Mouse (Mus musculus) embryonic stem cell, embryonic (primary cell): ENCODE data around the gene Eno1.

Experiments
- CTCF ChIA-PET, 4 experiments: fragments of 300-600 bp in 2 of 4; fragments of 350-600 bp in 2 of 4; sonication (Branson Sonifier 250); formaldehyde crosslinking; loops; one replicate each; lab custom pipeline; 2022; ENCODE audit warnings: inconsistent platforms in 2 of 4; lab: Charles Lee
- POLR2A ChIA-PET, 4 experiments: fragments of 300-600 bp in 2 of 4; fragments of 350-600 bp in 2 of 4; sonication (Branson Sonifier 250); formaldehyde crosslinking; loops; one replicate each; lab custom pipeline; 2022; ENCODE audit warnings: antibody characterized with exemption in 4 of 4, inconsistent platforms in 1 of 4; lab: Charles Lee

The Eno1 gene

DNA sequence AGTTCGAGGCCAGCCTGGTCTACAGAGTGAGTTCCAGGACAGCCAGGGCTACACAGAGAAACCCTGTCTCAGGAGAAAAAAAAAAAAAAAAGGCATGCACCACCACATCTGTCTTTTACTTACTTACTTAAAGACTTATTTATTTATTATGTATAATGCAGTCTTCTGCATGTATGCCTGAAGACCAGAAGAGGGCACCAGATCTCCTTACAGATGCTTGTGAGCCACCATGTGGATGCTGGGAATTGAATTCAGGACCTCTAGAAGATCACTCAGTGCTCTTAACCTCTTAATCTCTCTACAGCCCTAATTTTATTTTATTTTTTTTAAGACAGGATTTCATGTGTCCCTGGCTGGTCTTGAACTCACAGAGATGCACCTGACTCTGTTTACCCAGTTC lies 18.6 kb upstream of the Eno1 start:
- CTCF ChIA-PET: no interaction called here
- POLR2A ChIA-PET: interaction anchor here in 1 of 4 experiments (5.6 to 6.3 kb wide), 2 partner anchors 18 to 27 kb away, joined by 66 to 113 read pairs; partner anchors contain the start of gene Eno1

DNA sequence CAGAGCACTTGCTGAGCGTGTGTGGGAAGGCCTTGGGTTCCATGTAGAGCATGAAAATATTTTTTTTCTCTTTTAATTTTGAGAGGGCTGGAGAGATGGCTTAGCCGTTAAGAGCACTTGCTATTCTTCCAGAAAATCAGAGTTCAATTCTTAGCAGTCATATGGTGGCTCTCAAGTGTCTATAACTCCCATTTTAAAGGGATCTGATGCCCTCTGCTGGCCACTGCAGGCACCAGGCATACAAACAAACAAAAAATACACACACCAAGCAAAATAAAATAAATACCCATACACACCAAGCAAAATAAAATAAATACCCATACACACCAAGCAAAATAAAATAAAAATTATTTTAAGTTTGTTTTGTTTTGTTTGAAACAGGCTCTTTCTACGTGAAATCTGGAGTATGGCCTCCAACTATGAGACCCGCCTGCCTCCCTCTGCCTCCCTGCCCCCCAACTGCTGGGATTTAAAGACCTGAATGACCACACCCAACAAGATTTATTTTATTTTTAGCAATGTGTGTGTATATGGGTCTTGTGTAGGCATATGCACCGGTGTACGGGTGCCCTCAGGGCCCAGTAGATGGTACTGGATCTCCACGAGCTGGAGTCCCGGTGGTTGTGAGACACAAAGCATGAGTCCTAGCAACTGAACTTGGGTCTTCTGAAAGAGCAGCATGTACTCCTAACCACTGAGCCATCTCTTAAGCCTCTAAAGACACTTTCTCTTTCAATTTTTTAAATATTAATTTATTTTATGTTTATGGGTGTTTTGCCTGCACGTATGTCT lies 16.8 kb upstream of the Eno1 start:
- ChIA-PET POLR2A (interaction anchor here in 2 of 4 experiments (1.1 to 6.3 kb wide), 14 partner anchors 11 to 169 kb away, joined by 3 to 113 read pairs (median 8); partner anchors contain the start of gene Eno1 (in 2 of the 2)), CTCF (interaction anchor here (0.6 to 3.9 kb wide), 22 partner anchors 7 to 83 kb away, joined by 3 to 31 read pairs (median 4); partner anchors contain the start of gene Car6 (in 1 of the 4))

DNA sequence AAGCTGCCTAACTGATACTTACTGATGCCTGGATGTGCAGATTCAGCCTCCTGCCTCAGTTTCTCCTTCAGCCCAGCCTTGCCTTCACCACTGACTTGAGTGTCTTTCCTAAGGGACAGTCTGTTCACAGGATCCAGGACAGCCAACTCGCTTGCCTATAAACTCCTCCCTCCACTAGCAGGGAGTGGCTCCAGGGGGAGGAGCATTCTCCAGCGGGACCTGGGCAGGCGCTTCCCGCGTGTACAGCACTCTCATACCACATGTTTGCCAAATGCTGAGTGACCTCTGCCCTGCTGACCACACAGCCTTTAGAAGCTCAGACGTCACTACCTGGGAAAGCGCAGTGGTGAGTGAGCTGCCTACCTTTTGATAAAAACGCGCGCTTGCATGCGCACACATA lies 15.9 kb upstream of the Eno1 start:
- CTCF ChIA-PET: interaction anchor here (0.6 to 3.9 kb wide), 22 partner anchors 8 to 84 kb away, joined by 3 to 31 read pairs (median 4); no protein-coding TSS in a partner anchor
- POLR2A ChIA-PET: interaction anchor here (0.6 to 6.3 kb wide), 27 partner anchors 8 to 170 kb away, joined by 3 to 113 read pairs (median 4); partner anchors contain the start of gene Eno1 (in 2 of the 4)

DNA sequence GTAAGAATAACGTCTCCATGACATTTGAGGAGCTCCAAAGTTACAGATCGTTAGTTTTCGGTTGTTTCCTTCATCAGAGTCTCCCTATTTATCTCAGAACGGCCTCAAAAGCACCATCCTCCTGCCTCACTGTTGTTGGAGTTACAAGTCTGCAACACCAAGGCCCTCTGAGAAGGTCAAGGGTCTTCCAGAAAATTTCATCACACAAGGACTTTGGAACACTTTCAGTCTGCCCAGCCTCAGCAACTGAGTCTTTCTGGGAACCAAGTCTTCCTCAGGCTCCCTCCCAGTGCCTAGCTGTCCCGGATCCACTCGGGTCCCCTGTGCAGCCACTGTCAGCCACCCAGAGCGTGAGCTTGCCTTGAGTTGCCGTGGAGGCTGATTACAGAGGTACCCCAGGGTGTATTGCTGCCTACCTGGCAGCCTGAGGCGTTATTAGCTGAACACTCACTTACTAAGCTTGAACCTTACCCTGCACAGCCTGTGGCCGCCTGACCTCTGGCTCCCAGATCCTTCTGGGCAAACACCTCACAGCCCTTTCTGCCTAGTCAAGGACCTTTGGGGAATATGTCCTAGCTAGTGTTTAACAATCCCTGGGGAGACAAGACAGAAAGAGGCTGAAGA lies 15.4 kb upstream of the Eno1 start:
- ChIA-PET CTCF (interaction anchor here (0.7 to 3.9 kb wide), 25 partner anchors 9 to 757 kb away, joined by 3 to 31 read pairs (median 4); no protein-coding TSS in a partner anchor), POLR2A (interaction anchor here (0.6 to 6.3 kb wide), 31 partner anchors 8 to 170 kb away, joined by 3 to 113 read pairs (median 4); partner anchors contain the start of gene Eno1 (in 2 of the 4))

DNA sequence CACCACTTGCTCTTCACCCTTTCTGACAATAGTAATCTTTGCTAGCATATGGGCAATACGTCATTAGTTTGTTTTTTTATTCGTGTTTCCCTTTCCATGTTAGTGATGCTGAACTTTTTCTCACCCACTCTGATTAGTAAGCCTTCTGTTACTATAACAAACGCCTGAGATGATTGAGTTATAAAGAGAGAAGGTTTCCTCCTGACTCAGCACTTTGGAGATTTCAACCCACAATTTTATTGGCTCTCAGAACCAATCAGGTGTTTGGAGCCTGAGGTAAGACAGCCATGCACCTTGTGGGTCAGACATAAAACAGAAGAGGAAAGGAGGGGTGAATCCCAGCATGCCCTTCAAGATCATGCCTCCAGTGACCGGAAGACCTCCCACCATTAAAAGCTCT lies 12.7 kb upstream of the Eno1 start:
- ChIA-PET CTCF (no interaction called here), POLR2A (interaction anchor here in 3 of 4 experiments (0.6 to 6.3 kb wide), 5 partner anchors 11 to 22 kb away, joined by 3 to 113 read pairs (median 6); partner anchors contain the start of gene Eno1 (in 1 of the 3))

DNA sequence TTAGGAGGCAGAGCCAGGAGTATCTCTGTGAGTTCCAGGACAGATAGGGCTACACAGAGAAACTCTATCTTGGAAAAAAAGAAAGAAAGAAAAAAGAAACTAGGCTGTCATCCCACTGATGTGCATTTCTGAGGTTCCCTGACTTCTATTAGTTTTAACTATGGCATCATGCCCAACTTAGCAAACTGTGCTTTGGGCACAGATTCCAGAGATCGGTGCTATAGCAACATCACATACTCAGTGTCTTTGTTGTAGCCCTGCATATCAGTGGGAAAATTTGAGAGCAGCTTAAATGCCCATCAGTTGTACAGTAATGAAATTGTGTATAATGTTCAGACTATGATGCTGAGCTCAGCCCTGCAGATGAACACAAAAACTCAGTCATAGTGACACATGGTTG lies 10.8 kb upstream of the Eno1 start:
- CTCF ChIA-PET: interaction anchor here in 3 of 4 experiments (0.7 to 1.5 kb wide), 5 partner anchors 13 to 33 kb away, joined by 3 to 4 read pairs (median 3); no protein-coding TSS in a partner anchor

DNA sequence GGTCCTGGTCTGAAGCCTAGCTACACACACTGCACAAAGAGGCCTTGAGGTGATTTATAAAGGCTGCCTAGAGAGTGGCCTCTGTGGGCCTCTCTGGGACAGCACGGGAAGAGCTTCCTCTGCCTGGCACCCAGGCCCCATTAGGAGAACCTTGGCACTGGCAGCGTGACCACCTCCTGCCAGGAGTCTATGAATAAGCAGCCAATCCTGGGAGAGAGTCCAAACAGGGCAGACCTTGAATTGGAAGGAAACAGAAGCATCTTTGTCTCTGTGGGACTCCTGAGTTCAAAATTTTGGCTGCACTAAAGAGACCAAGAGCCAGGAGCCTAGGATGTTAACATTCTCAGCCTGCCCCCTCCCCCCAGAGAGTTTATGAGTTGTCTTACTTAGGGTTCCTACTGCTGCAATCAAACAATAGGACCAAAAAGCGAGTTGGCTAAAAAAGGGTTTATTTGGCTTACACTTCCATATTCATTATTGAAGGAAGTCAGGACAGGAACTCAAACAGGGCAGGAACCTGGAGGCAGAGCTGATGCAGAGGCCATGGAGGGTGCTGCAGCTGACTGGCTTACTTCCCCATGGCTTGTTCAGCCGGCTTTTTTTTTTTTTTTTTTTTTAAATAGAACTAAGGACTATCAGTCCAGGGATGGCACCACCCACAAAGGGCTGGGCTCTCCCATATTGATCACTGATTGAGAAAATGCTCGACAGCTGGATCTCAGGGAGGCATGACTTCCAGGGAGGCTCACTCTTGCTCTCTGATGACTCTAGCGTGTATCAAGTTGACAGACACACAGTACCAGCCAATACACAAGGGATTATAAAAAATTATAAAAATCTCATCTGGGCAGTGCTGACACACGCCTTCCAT lies 9.5 kb upstream of the Eno1 start:
- ChIA-PET CTCF (interaction anchor here (0.5 to 1.4 kb wide), 9 partner anchors 11 to 154 kb away, joined by 3 to 10 read pairs (median 4); no protein-coding TSS in a partner anchor), POLR2A (interaction anchor here (0.6 to 4.6 kb wide), 14 partner anchors 8 to 366 kb away, joined by 3 to 61 read pairs (median 4); partner anchors contain the start of genes Eno1 (in 1 of the 4) and Rere (in 1 of the 4))

More for the DNA sequence above, 10.8 kb upstream of the Eno1 start:
- POLR2A ChIA-PET: interaction anchor here in 2 of 4 experiments (0.7 to 4.6 kb wide), 5 partner anchors 9 to 20 kb away, joined by 3 to 61 read pairs (median 4); partner anchors contain the start of gene Eno1 (in 2 of the 2)

DNA sequence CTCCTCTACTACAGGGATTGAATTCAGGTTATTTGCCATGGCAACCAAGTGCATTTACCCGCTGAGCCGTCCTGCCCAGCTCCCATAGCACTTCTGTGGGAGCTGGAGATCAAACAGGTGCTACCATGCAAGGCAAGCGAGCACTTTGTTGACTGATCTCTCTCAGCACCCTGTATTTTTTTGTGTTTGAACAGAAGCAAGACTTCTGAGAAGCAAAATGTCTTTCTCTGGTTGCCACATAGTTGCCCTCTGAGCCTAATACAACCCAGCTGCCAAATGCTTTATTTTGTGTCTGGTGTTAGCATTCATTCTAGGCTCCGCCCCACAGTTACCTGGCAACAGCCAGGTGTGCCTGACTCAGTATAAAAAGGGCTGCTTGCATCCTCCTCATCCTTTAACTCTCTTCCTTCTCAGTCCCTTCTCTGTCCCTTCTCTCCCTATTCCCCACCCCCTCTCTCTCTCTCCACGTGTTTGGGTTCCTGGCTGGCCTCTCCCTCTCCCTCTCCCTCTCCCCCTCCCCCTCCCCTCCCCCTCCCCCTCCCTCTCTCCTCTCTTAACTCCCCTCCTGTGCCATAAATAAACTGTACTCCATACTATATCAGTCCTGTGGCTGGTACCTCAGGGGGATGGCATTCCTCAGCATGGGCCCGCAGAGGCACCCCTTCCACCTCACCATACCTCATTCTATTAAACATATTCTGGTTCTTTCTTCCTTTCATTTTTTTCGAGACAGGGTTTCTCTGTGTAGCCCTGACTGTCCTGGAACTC lies 7.8 kb upstream of the Eno1 start:
- ChIA-PET POLR2A (interaction anchor here in 2 of 4 experiments (1.0 to 4.6 kb wide), 7 partner anchors 8 to 19 kb away, joined by 3 to 61 read pairs (median 6); partner anchors contain the start of gene Eno1 (in 2 of the 2)), CTCF (interaction anchor here in 1 of 4 experiments (0.8 kb wide), 1 partner anchor 11 kb away, joined by 3 read pairs; no protein-coding TSS in a partner anchor)

DNA sequence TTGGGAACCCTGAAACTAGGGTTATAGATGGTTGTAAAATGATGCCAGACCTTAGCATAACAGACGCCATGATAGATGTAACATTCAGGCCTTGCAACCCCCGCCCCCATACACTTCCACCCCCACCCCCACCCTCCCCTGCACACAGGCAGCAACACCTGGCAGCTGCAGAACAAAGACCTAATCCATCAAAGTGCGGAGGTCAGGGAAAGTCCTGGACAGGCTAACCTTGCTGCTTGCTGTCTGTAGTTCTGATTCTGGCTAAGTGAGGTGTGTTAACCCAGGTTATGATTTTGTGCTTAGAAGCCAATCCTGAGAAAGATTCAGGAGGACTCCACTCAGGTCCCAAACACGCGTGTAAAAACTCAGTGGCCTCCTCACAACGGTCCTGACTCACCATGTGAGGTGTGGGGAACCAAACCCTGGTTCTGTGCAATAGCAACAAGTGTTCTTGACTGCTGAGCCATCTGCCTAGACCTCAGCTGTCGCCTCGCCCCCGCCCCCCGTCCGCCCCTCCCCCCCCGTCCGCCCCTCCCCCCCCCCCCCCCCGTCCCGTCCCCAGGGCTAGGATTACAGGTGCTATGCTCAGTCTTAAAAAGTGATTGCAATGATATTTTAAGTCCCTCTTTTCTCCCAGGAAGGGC lies 6.7 kb upstream of the Eno1 start:
- CTCF ChIA-PET: interaction anchor here (0.7 to 2.7 kb wide), 10 partner anchors 9 to 56 kb away, joined by 3 to 27 read pairs (median 10); no protein-coding TSS in a partner anchor

DNA sequence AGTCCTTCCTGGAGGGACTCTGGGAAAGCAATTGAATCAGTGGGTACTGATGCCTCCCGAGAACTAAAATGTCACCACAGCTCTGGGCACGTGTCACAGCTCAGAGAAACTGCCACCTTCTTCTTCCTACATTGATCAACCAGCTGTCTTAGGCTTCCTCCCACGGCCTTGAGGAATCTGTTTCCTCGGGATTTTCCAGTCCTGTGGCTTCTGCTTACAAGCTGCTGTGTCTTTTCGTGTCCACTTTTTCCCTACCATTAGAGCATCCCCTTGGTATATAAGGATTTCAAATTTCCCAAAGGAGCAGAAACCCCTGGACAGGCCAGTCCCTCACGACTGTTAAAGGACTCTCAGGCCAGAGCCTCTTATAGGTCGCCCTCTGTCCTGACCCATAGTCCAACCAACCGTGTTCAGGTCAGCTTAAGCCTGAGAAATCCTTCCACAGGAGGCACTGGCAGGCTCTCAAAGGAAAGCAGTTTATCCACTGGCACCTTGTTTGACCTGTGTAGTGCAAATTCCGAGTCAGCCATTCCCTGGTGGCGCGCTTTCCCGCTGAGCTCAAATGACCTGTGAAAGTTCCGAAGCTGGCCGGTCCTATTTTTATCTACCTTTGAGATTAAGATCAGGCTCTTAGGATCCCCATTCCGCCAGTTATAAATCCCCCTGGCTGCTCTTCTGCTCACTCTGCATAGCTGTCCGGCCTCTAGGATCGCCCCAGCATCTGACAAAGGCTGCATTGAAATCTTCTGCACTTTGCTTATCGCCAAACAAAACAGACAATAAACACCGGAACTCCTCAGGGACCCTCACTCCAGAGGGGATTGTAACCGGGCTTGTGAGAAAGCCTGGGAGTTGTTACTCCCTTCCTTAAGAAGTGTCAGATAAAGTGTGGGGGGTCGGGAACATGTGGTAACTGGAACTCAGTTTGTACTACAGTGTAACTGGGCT lies 5.8 kb upstream of the Eno1 start:
- CTCF ChIA-PET: interaction anchor here (0.7 to 2.7 kb wide), 16 partner anchors 8 to 424 kb away, joined by 3 to 27 read pairs (median 4); no protein-coding TSS in a partner anchor

More for the DNA sequence above, 6.7 kb upstream of the Eno1 start:
- POLR2A ChIA-PET: interaction anchor here (0.6 to 21.9 kb wide), 23 partner anchors 9 to 543 kb away, joined by 3 to 581 read pairs (median 4); no protein-coding TSS in a partner anchor

DNA sequence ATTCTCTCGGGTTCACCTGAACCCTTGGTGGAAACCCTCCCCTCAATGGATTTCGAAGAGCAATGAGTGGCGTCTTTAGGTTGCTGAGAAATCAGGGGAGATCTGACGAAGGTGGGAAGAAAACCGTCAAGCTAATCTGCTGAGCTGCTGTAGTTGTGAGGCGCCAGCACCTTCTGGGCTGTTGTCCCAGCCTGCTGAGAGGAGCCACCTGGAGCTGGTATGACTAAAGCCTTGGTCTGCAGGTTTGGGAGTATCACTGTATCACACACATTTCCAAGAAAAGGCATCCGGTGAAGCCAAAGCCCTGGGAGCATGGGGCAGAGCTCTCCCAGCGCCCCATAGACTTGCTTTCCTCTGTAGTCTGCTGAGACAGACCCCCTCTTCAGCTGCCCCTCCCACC lies 4.7 kb upstream of the Eno1 start:
- ChIA-PET CTCF (interaction anchor here in 3 of 4 experiments (0.7 to 2.7 kb wide), 12 partner anchors 8 to 425 kb away, joined by 3 to 27 read pairs (median 10); no protein-coding TSS in a partner anchor), POLR2A (interaction anchor here in 3 of 4 experiments (0.9 to 21.9 kb wide), 22 partner anchors 7 to 74 kb away, joined by 3 to 581 read pairs (median 7); partner anchors contain the start of gene Rere (in 1 of the 3))

More for the DNA sequence above, 5.8 kb upstream of the Eno1 start:
- POLR2A ChIA-PET: interaction anchor here (0.6 to 21.9 kb wide), 31 partner anchors 9 to 543 kb away, joined by 3 to 581 read pairs (median 4); no protein-coding TSS in a partner anchor

DNA sequence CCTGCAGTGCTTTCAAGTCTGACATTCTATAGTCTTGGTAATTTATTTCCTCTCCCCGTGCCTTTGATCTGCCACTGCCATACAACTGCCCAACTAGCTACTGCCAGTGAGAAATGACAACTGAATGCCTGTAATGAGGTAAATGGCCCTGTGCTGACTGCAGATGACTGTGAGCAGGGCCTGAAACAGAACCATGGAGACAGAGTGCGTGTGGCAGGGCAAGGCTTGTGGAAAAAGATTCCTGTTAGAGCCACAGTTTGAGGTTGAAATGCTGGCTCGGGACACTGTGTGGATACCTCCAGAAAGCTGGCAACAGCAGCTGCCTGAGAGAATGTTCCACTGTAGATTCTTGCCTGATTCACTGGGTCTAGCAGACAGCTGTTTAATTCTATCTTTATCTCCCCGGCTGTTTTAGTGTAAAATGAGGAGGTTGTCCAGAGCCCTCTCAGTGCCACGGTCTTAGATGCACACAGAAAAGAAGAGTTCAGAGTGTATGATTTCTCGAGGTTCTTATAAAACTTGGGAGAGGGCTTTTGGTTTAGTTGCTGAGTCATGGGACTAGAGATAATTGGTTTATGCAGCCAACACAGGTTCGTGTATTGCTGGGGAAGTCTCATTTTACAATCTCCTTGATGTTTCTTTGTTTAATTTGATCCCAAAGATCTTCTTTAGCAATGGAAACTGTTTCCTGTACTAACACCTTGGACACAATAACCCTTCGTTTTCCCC lies 1.8 kb upstream of the Eno1 start:
- CTCF ChIA-PET: interaction anchor here in 3 of 4 experiments (0.6 to 2.3 kb wide), 9 partner anchors 10 to 130 kb away, joined by 3 to 9 read pairs (median 3); no protein-coding TSS in a partner anchor

DNA sequence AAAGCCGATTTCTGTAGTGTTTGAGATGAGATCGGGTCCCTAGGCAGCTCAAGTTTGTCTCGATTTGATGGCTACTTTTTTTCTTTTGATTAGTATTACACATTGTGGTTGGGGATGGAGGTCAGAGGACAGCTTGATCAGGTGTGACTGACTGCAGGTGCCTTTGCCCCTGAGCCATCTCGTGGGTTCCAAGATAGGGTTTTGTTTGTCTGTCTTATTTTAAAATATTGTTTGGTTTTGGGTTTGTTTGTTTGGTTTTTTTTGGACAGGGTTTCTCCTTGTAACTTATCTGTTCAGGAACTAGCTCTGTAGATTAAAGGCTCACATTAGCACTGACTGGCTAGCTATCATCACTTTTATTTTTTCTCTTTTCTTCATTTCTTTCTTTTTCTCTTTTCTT lies 936 bp upstream of the Eno1 start:
- ChIA-PET CTCF (interaction anchor here (0.5 to 2.8 kb wide), 13 partner anchors 9 to 442 kb away, joined by 3 to 14 read pairs (median 4); no protein-coding TSS in a partner anchor), POLR2A (interaction anchor here (0.6 to 21.9 kb wide), 32 partner anchors 9 to 575 kb away, joined by 3 to 581 read pairs (median 5); partner anchors contain the start of gene Rere (in 1 of the 4))

More for the DNA sequence above, 1.8 kb upstream of the Eno1 start:
- POLR2A ChIA-PET: interaction anchor here in 3 of 4 experiments (0.6 to 21.9 kb wide), 19 partner anchors 8 to 436 kb away, joined by 3 to 581 read pairs (median 9); partner anchors contain the start of gene Rere (in 1 of the 3)
